Mouse (Mus musculus) megakaryocyte, embryonic 14.5 days (primary cell): ENCODE data around the gene Erp27. TPM values are rescaled to one million over a fixed set of nuclear protein-coding genes. Genes with fewer than 3 reads are reported as not detected.

Experiments
- H3K27me3 ChIP-seq: replicated peaks from 2 replicates; pipeline ENCODE3; 2012; ENCODE audit warnings: inconsistent platforms
- H3K36me3 ChIP-seq: replicated peaks from 2 replicates; pipeline ENCODE3; 2012; ENCODE audit warnings: low read length, inconsistent platforms, mixed read lengths
- H3K4me1 ChIP-seq: 2 replicates; pipeline ENCODE4 v1.6.1; 2012; ENCODE audit warnings: inconsistent platforms
- H3K4me3 ChIP-seq: replicated peaks from 2 replicates; pipeline ENCODE3; 2012; ENCODE audit warnings: moderate library complexity, mild to moderate bottlenecking, inconsistent platforms
- H3K9me3 ChIP-seq: 2 replicates; pipeline ENCODE4 v1.6.1; 2012; ENCODE audit warnings: inconsistent platforms
- FLI1 ChIP-seq: IDR thresholded peaks from 2 replicates; pipeline ENCODE4 v1.6.1; 2012; ENCODE audit warnings: low read length, inconsistent platforms, mixed read lengths
- GATA1 ChIP-seq: IDR thresholded peaks from 3 replicates; pipeline ENCODE4 v1.6.1; 2012; ENCODE audit warnings: mixed read lengths, low read length, inconsistent platforms, borderline replicate concordance
- polyA plus RNA-seq: library from polyadenylated mRNA; stranded (reverse); fragments of >175 nt; gene quantifications from 2 replicates; pipeline ENCODE4 v1.2.3, GENCODE M21; 2012; ENCODE audit warnings: low replicate concordance; ENCODE audit not compliant: insufficient read depth

Erp27 gene
- polyA plus RNA-seq, 1 experiment = not detected

DNA sequence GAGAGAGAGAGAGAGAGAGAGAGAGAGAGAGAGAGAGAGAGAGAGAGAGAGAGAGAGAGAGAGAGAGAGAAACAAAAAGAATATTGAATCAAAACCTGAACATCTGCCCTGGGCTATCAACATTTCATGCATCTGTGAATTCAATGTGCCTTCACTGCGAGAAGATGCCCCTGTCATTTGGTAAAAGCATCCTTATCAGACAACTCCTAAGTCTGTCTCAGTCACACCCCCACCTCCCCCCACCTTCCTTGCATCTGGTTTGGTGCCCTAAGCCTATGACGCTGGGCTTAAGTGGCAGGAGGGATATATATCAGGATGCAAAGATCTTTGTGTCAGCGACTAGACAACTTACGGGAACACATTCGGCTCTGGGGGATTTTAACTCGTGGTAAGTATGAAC is 32.2 kb upstream of the Erp27 start:
- Histone ChIP-seq H3K4me3 (no peak overlapping the region), H3K36me3 (no peaks in the 10 kb centered on the region), H3K4me1 (peaks cover 30% of the 10 kb centered on the region), H3K27me3 (no peaks in the 10 kb centered on the region), H3K9me3 (no peaks in the 10 kb centered on the region)
- TF ChIP-seq FLI1 (no peak), GATA1 (no peak)

DNA sequence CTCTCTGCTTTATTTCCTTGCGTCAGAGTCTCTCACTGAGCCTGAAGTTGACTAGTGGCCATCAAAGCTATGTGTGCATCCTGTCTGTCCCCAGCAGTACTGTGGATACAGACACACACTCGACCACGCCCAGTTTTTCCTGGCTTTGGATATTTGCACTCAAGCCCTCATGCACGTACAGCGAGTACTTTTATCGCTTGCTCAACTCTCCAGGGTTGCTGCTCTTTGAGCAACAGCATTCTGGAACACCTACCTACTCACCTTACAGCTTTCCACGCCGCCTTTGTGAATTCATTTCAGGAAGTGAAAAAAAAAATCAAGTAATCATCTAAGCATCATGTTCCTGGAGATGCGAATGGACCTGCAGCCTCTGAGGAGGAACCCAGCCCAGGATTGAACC is 30.9 kb upstream of the Erp27 start:
- no peaks in the 10 kb centered on the region for H3K36me3 ChIP-seq
- H3K4me3 ChIP-seq = no peak overlapping the region
- no peak for TF ChIP-seq GATA1
- TF ChIP-seq FLI1 = no peak
- H3K9me3 ChIP-seq = no peaks in the 10 kb centered on the region
- no peaks in the 10 kb centered on the region for H3K27me3 ChIP-seq
- peaks cover 32% of the 10 kb centered on the region for H3K4me1 ChIP-seq

DNA sequence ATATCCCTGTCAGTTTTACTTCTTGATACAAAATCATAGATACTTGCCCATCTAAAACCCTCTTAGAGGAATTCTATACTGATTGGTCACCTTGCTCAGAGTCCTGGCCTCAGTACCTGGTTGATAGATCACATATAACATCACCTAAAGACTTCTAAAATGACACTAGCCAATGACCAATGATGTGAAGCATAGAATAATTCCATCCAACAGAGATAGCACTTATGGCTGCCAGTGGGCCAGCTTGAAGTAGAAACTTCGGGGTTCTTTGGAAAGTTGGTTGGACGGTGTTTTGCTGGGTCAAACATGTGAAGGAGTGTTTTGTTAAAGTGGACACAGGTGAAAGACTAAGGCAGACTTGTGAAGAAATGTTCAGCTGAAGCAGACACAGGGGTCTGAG is 28.2 kb upstream of the Erp27 start:
- no peaks in the 10 kb centered on the region for H3K36me3 ChIP-seq
- no peaks in the 10 kb centered on the region for H3K9me3 ChIP-seq
- no peak for TF ChIP-seq FLI1
- TF ChIP-seq GATA1 = no peak
- peaks cover 32% of the 10 kb centered on the region for H3K4me1 ChIP-seq
- no peak overlapping the region for H3K4me3 ChIP-seq
- no peaks in the 10 kb centered on the region for H3K27me3 ChIP-seq

DNA sequence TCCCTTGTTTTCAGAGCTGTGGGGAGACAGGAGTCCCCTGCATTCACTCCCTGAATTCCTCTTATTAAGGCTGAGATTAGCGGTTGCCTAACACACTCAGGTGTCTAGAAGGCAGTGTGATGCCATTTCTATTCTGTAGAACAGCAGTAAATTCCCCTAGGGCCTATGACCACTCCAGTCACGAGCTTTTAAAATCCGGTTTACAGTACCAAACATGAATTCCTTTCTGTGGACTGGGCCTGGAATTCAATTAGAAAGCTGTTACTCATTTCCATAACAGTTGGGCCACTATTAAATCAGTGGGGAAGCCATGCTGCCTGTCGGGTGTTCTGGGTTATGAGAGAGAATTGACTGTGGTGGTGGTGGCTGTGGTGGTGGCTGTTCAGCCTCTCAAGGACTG is 25.7 kb upstream of the Erp27 start:
- no peak overlapping the region for H3K4me3 ChIP-seq
- H3K27me3 ChIP-seq = no peaks in the 10 kb centered on the region
- H3K9me3 ChIP-seq = no peaks in the 10 kb centered on the region
- no peaks in the 10 kb centered on the region for H3K36me3 ChIP-seq
- peaks cover 37% of the 10 kb centered on the region for H3K4me1 ChIP-seq
- TF ChIP-seq GATA1 (no peak), FLI1 (no peak)

DNA sequence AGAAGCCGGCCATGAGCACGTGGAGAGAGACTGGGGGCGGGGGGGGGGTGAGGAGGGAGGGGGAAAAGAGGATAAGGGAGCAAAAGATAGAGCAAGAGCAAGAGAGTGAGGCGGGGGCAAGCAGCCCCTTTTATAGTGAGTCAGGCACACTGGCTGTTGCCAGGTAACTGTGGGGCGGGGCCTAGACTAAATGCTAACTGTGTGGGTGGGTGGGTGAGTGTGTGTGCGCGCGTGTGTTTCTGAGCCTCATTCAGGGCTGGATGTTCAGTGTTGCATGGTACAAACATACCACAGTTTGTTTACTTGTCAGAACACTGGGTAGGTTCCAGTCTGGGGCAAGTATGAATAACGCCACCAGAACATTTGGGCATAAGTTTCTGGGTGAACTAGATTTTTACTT is 25.0 kb upstream of the Erp27 start:
- Histone ChIP-seq H3K36me3 (no peaks in the 10 kb centered on the region), H3K4me3 (no peak overlapping the region), H3K27me3 (no peaks in the 10 kb centered on the region), H3K9me3 (no peaks in the 10 kb centered on the region), H3K4me1 (peaks cover 35% of the 10 kb centered on the region)
- TF ChIP-seq FLI1 (no peak), GATA1 (no peak)

DNA sequence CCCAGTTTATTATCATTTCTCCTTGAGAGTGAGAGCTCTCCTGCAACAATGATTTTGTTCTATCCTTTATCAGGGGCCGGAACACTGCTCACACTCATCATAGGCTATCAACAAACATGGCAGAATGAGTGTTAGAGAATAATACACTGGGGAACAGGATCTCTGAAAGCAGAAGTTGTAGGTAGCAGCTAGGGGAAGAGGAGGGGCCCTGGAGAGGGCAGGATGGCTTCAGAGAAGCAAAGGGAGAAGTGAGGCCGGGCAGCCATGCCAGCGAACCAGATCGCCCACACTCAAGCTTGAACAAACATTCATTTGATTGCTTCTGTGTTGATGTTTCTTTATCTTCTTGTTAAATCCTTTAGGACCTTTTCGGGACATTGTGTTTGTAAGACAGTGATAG is 24.3 kb upstream of the Erp27 start:
- no peaks in the 10 kb centered on the region for H3K36me3 ChIP-seq
- no peaks in the 10 kb centered on the region for H3K27me3 ChIP-seq
- H3K4me1 ChIP-seq = peaks cover 42% of the 10 kb centered on the region
- no peaks in the 10 kb centered on the region for H3K9me3 ChIP-seq
- no peak overlapping the region for H3K4me3 ChIP-seq
- TF ChIP-seq GATA1 (no peak), FLI1 (no peak)

DNA sequence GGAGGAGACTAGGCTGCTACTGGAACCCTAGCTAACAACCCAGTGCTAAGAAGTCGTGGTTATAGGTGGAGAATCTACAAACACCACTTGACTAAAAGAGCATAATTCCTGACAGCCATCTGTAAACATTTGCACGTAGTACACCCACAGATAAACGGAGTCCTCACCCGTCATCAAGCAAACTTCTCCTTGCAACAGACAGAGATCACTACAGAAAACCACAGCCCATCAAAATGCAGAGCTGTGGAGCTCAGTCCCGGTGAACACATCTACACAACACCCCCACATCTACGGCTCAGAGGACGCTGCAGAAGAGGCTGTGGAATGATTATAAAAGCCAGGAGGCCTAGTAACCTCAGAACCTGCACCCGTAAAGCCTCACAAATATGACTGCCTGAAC is 22.5 kb upstream of the Erp27 start:
- no peaks in the 10 kb centered on the region for H3K27me3 ChIP-seq
- no peak overlapping the region for H3K4me3 ChIP-seq
- TF ChIP-seq FLI1 (no peak), GATA1 (no peak)
- peaks cover 57% of the 10 kb centered on the region for H3K4me1 ChIP-seq
- H3K36me3 ChIP-seq = peaks cover 5% of the 10 kb centered on the region
- no peaks in the 10 kb centered on the region for H3K9me3 ChIP-seq

DNA sequence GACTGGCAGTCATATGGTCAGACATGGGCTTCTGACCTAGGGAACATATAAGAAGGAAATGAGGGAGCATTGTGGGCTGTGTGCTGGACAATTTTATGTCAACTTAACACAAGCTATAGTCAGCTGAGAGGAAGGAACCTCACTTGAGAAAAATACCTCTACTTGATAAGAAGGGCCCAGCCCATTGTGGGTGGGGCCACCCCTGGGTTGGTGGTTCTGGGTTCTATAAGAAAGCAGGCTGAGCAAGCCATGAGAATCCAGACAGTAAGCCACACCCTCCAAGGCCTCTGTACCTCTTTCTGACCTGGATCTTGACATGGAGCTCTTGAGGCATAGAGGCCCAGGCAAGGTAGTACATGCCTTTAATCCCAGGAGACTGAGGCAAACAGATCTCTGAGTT is 21.4 kb upstream of the Erp27 start:
- TF ChIP-seq FLI1 (no peak), GATA1 (no peak)
- peaks cover 8% of the 10 kb centered on the region for H3K36me3 ChIP-seq

DNA sequence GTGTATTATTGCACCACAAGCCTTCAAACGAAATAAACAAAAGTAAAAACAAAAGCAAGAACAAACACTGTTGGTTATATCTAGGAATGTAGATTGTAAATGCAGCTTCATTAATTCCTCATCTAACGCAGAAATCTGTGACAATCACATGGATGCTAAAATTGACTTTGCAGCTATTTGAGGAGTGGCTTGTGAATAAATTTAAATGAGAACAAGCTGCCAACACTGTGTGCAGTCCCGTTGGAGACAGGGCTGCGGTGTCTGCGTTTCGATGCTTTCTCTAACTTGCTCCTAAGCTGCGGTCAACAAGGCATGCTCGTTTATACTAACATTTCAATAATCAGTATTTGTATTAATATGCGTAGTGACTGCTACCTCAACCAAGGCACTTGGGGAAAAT is 20.3 kb upstream of the Erp27 start:
- no peak for TF ChIP-seq GATA1
- no peak for TF ChIP-seq FLI1
- H3K4me1 ChIP-seq = peaks cover 66% of the 10 kb centered on the region
- H3K4me3 ChIP-seq = peak overlapping the region; percentile 29

More for the DNA sequence above, 21.4 kb upstream of the Erp27 start:
- H3K9me3 ChIP-seq = no peaks in the 10 kb centered on the region
- H3K4me3 ChIP-seq = peak overlapping the region; percentile 83
- H3K27me3 ChIP-seq = no peaks in the 10 kb centered on the region
- peaks cover 60% of the 10 kb centered on the region for H3K4me1 ChIP-seq

DNA sequence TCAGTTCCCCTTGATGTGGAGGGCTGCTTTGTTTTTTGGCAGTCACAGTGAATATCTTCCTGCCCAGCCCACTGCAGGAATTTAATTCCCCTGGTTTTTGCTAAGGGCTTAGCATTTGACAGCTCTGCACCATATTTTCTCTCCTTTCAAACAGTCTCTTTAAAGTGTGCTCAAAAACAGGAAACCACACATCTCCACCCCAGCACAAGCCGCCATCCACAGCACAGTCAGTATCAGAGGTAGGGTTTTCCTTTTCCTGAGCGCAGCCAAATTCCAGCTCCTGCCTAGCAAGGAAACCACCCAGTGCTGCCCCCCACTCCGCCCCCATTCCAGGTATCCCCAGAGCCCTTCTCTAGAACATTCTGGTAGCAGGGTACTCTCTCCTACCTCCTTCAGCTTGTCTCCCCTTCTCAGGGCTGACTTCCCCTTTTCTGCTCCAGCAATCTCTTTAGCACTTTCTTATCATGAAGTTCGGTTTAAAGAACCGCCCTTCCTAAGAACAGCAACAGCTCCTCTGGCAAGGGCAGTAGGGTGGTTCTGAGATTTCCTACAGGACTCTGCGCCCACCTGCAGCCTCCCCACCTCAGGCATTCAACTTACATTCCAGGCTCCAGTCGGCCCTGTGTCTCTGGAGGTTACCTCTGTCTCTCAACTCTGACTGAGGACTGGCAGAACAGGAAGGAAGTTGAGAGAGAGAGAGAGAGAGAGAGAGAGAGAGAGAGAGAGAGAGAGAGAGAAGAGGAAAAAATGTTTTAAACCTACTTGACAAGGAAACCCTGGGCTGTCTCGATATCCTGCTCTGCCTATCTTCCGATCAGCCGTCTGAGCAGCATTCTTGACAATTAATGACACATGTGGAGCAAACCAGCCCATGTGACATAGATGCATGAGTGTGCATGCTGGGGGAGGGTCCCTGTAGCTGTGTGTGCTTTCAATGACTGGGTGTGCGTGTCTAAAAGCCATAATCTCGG is 19.4 kb upstream of the Erp27 start, which contains the start of gene Arhgdib:
Gene Arhgdib, minus strand, starts transcription at position 849 of the 971 bp plus-strand sequence.
- Histone ChIP-seq H3K4me1 (peaks cover 74% of the 10 kb centered on the region), H3K36me3 (peaks cover 27% of the 10 kb centered on the region), H3K4me3 (peak within 1 kb of the TSS; percentile 94), H3K9me3 (no peaks in the 10 kb centered on the region), H3K27me3 (no peaks in the 10 kb centered on the region)
- TF ChIP-seq GATA1 (no peak), FLI1 (no peak)

More for the DNA sequence above, 20.3 kb upstream of the Erp27 start:
- Histone ChIP-seq H3K36me3 (peaks cover 17% of the 10 kb centered on the region), H3K27me3 (no peaks in the 10 kb centered on the region), H3K9me3 (no peaks in the 10 kb centered on the region)
